8 mouse cellular contexts compared by ENCODE assay signal in genomic region chr3:64842299-64842698, GRCm38 (mm10). TPM values are rescaled to one million over a fixed set of nuclear protein-coding genes. Genes with fewer than 3 reads are reported as not detected.
DNase-seq lines count a peak whose midpoint lies in the region; ATAC-seq and TF ChIP-seq lines count a peak whose summit lies in the region.

No protein-coding gene starts in this region.

- no peak for ATAC-seq in liver, embryonic 12.5 days
- ATAC-seq in common myeloid progenitor, adult 5-6 weeks (replicated peaks; ENCODE audit: low read depth, poor library complexity, severe bottlenecking), result peak; percentile 87

- TF ChIP-seq CTCF in liver, adult 2 months (IDR thresholded peaks at IDR 0.05; ENCODE audit: low read depth, low read length), result peak; percentile 61
- peak; percentile 71 for TF ChIP-seq CTCF in left cerebral cortex, adult 2 months (IDR thresholded peaks at IDR 0.05)

- DNase-seq in liver, adult 2 months (ENCODE audit: extremely low read depth, low read depth, low spot score), result peak; percentile 39
- peak; percentile 63 for DNase-seq in R1 (ENCODE audit: low read depth, low spot score)
- DNase-seq in heart, postnatal 14 days, result peak; percentile 26 to 59
- peak; percentile 35 to 66 for DNase-seq in left cerebral cortex, adult 2 months (ENCODE audit: extremely low spot score in 1 of 2, low spot score in 2 of 2)
- DNase-seq in naive thymus-derived CD4-positive, alpha-beta T cell, adult 2 months (ENCODE audit: low read depth), result peak; percentile 2
- DNase-seq in spleen, postnatal 14 days (ENCODE audit: low spot score in 2 of 2), result no peak

- no peaks in the 10 kb centered on the region for H3K9me3 ChIP-seq in liver, embryonic 12.5 days (replicated peaks)

- no peak overlapping the region for H3K27ac ChIP-seq in liver, adult 2 months (replicated peaks; ENCODE audit: insufficient read depth, low read depth, low read length)
- H3K27ac ChIP-seq in liver, embryonic 12.5 days, result no peak overlapping the region
- no peak overlapping the region for H3K27ac ChIP-seq in left cerebral cortex, adult 2 months

- no peak overlapping the region for H3K4me2 ChIP-seq in liver, embryonic 12.5 days

- 7% methylated on average over 4 of the region's 4 CpGs for WGBS in liver, adult 2 months
- 6% methylated on average over 4 of the region's 4 CpGs for WGBS in liver, embryonic 12.5 days (ENCODE audit: insufficient replicate concordance)

- no peaks in the 10 kb centered on the region for H3K79me2 ChIP-seq in liver, adult 2 months (ENCODE audit: control insufficient read depth, insufficient read depth, low read length)

- H3K4me3 ChIP-seq in liver, adult 2 months (ENCODE audit: insufficient read depth, low read depth, low read length), result no peak overlapping the region
- no peak overlapping the region for H3K4me3 ChIP-seq in liver, embryonic 12.5 days
- H3K4me3 ChIP-seq in left cerebral cortex, adult 2 months, result no peak overlapping the region

- H3K27me3 ChIP-seq in liver, adult 2 months (ENCODE audit: control insufficient read depth, insufficient read depth, low read length), result no peaks in the 10 kb centered on the region
- H3K27me3 ChIP-seq in liver, embryonic 12.5 days (replicated peaks), result no peaks in the 10 kb centered on the region

- TF ChIP-seq POLR2A in liver, adult 2 months (IDR thresholded peaks at IDR 0.05; ENCODE audit: extremely low read depth, insufficient read depth, low read length), result no peak

- intact Hi-C loops in heart, postnatal 14 days (cut with DNase I), result no loop called here
- intact Hi-C loops in left cerebral cortex, adult 2 months (cut with DNase I), result no loop called here

- H3K9ac ChIP-seq in liver, adult 2 months (ENCODE audit: low read depth, low read length), result no peak overlapping the region
- no peak overlapping the region for H3K9ac ChIP-seq in liver, embryonic 12.5 days

- H3K4me1 ChIP-seq in liver, adult 2 months (ENCODE audit: control insufficient read depth, insufficient read depth, low read length), result no peaks in the 10 kb centered on the region
- no peaks in the 10 kb centered on the region for H3K4me1 ChIP-seq in liver, embryonic 12.5 days

- H3K36me3 ChIP-seq in liver, adult 2 months (ENCODE audit: control insufficient read depth, insufficient read depth, low read length), result no peaks in the 10 kb centered on the region
- H3K36me3 ChIP-seq in liver, embryonic 12.5 days, result no peaks in the 10 kb centered on the region

RNA-seq across cellular contexts. Expression of gene Vmn2r7, which starts 2.3 kb away (rescaled TPM):
- not detected in 2 replicates for total RNA-seq in liver, adult 2 months (2014; rRNA removed)
- polyA plus RNA-seq in liver, adult 2 months (2012; rRNA removed), result not detected in 2 replicates
- polyA plus RNA-seq in liver, embryonic 12.5 days (2016; fragmentation: Nextera tagmentation; extraction: Ambion mirVana), result not detected in 2 replicates
- not detected in 2 replicates for total RNA-seq in common myeloid progenitor, adult 5-6 weeks (2017)
- not detected for total RNA-seq in heart, postnatal 14 days (2021)
- under 1 TPM in 1 of 2 experiments, not detected in 1; 0.14 TPM for total RNA-seq in left cerebral cortex, adult 2 months (2021)

Comparison
In these comparisons a context has a peak if more than half of its experiments do, and no peak if none do; other contexts are left out.
1. DNase-seq: peak in liver, adult 2 months (single experiment), R1 (single experiment), heart, postnatal 14 days (2 of 2), left cerebral cortex, adult 2 months (2 of 2) and naive thymus-derived CD4-positive, alpha-beta T cell, adult 2 months (single experiment); none in spleen, postnatal 14 days (0 of 2).